Mouse (Mus musculus): ENCODE data around the gene Tmem127. TPM values are rescaled to one million over a fixed set of nuclear protein-coding genes. Genes with fewer than 3 reads are reported as not detected.

Tmem127 gene
- polyA plus RNA-seq, 1 experiment from 2014 or later: 19.8 TPM

Other genes starting within 250 kb of the Tmem127 start
- gene Ap4e1, start 239.2 kb upstream of the Tmem127 start, polyA plus RNA-seq (2014; fragmentation: Nextera tagmentation; extraction: Ambion mirVana): 4.5 and 11.1 TPM in 2 replicates
- gene Blvra, start 177.2 kb upstream of the Tmem127 start, polyA plus RNA-seq (2014; fragmentation: Nextera tagmentation; extraction: Ambion mirVana): 39.6 and 43.4 TPM in 2 replicates
- 67.3 and 103 TPM in 2 replicates for gene Ncaph, start 114.0 kb upstream of the Tmem127 start, polyA plus RNA-seq (2014; fragmentation: Nextera tagmentation; extraction: Ambion mirVana)
- gene Itpripl1, start 104.5 kb upstream of the Tmem127 start, polyA plus RNA-seq (2014; fragmentation: Nextera tagmentation; extraction: Ambion mirVana): 22.7 and 22.8 TPM in 2 replicates
- 2.7 and 3.6 TPM in 2 replicates for gene 1810024B03Rik, start 39.6 kb upstream of the Tmem127 start, polyA plus RNA-seq (2014; fragmentation: Nextera tagmentation; extraction: Ambion mirVana)
- gene Snrnp200, start 39.5 kb upstream of the Tmem127 start, polyA plus RNA-seq (2014; fragmentation: Nextera tagmentation; extraction: Ambion mirVana): 62.7 and 85.9 TPM in 2 replicates
- gene Ciao1, start 92 bp upstream of the Tmem127 start, polyA plus RNA-seq (2014; fragmentation: Nextera tagmentation; extraction: Ambion mirVana): 60.1 and 62.5 TPM in 2 replicates
- gene Stard7, start 22.3 kb downstream of the Tmem127 start, polyA plus RNA-seq (2014; fragmentation: Nextera tagmentation; extraction: Ambion mirVana): 53.0 and 102 TPM in 2 replicates
- gene Dusp2, start 88.3 kb downstream of the Tmem127 start, polyA plus RNA-seq (2014; fragmentation: Nextera tagmentation; extraction: Ambion mirVana): 13.0 and 14.2 TPM in 2 replicates
- gene Astl, start 90.7 kb downstream of the Tmem127 start, polyA plus RNA-seq (2014; fragmentation: Nextera tagmentation; extraction: Ambion mirVana): not detected in 2 replicates
- 0.69 and 1.8 TPM in 2 replicates for gene Adra2b, start 115.3 kb downstream of the Tmem127 start, polyA plus RNA-seq (2014; fragmentation: Nextera tagmentation; extraction: Ambion mirVana)
- 0.15 TPM in 1 of 2 replicates, not detected in the other for gene Gpat2, start 177.3 kb downstream of the Tmem127 start, polyA plus RNA-seq (2014; fragmentation: Nextera tagmentation; extraction: Ambion mirVana)
- gene Fahd2a, start 196.7 kb downstream of the Tmem127 start, polyA plus RNA-seq (2014; fragmentation: Nextera tagmentation; extraction: Ambion mirVana): 29.5 and 29.7 TPM in 2 replicates